Mouse (Mus musculus): ENCODE results near the gene Agps.
"Not testable (repeated sequence)": the region's sequence is repeated elsewhere in the genome, so short reads cannot be mapped to it uniquely, and the experiment has no call there.

Agps gene

DNA sequence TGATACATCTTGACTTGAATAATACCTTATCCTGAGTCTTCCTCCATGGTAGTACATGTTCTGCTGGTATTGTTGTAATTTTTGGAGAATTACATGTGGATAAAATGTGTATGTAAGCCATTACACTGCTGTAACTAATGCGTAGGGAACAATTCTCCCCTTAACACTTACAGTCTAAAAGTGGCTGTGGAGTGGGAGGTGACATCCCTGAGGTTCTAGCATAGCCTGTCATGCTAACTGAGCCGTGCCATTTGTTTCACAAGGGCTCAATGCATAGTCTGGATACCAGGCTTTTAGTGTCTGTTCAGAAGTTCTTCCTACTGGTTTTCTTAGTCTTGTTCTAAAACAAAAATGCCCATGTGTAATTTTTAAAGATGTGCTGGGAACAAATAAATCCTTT is 99.0 kb downstream of the Agps start:
- no peak for DNase-seq

GRCm38 (mm10) chr2:75933541-75933940 is 101.6 kb downstream of the Agps start:
- DNase-seq, result no peak

GRCm38 (mm10) chr2:75936685-75937084 is 104.7 kb downstream of the Agps start:
- not testable (repeated sequence) for DNase-seq

GRCm38 (mm10) chr2:75937520-75938116 is 105.6 kb downstream of the Agps start:
- DNase-seq, result peak in 1 of 2 experiments; percentile 15

GRCm38 (mm10) chr2:75938117-75939063 is 106.4 kb downstream of the Agps start, which contains the start of gene Ttc30b:
TSS of gene Ttc30b (minus strand) at chr2:75938585.
- peak; percentile 70 to 81 for DNase-seq

GRCm38 (mm10) chr2:75950685-75951084 is 118.7 kb downstream of the Agps start:
- DNase-seq, result no peak

DNA sequence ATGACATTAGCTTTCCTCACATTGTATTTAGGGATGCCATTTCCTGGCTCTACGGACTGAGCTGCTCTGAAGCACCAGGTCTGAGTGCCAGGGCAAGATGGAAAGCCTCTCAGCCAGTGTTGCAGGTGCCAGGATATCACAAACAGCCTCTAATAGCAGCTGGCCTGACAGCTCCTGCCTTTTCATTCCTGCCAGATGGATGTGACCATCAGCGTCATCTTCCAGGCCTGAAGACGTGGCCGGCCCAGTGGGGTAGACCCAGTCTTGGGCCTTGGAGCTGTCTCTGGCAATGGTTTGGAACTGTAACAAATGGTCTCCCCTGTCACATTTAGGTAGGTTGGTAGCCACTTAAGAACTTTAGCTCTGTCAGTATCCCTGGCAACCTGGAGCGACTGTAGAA is 121.3 kb downstream of the Agps start:
- no peak for DNase-seq

DNA sequence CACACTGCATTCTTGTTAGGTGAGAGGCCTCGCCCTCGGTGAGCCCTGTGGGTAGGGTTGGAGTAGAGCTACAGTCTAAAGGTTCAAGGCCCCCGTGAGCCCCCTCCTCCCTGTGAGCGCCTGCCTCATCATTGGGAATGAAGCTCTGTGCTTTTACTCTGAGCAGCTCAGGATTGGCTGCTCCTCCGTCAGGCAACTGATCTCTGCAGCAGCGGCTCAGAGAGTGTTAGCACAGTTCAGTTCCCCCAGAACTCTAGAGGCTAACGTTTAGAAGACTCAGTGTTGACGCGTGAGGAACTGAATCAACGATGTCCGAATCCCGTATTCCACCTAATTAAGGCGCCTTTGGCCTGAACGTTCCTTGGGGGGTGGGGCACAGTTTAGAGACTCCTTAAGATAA is 123.7 kb downstream of the Agps start:
- DNase-seq, result no peak

GRCm38 (mm10) chr2:75959183-75959849 is 127.3 kb downstream of the Agps start:
- no peak for DNase-seq

GRCm38 (mm10) chr2:75959850-75960365 is 127.9 kb downstream of the Agps start:
- no peak for DNase-seq

DNA sequence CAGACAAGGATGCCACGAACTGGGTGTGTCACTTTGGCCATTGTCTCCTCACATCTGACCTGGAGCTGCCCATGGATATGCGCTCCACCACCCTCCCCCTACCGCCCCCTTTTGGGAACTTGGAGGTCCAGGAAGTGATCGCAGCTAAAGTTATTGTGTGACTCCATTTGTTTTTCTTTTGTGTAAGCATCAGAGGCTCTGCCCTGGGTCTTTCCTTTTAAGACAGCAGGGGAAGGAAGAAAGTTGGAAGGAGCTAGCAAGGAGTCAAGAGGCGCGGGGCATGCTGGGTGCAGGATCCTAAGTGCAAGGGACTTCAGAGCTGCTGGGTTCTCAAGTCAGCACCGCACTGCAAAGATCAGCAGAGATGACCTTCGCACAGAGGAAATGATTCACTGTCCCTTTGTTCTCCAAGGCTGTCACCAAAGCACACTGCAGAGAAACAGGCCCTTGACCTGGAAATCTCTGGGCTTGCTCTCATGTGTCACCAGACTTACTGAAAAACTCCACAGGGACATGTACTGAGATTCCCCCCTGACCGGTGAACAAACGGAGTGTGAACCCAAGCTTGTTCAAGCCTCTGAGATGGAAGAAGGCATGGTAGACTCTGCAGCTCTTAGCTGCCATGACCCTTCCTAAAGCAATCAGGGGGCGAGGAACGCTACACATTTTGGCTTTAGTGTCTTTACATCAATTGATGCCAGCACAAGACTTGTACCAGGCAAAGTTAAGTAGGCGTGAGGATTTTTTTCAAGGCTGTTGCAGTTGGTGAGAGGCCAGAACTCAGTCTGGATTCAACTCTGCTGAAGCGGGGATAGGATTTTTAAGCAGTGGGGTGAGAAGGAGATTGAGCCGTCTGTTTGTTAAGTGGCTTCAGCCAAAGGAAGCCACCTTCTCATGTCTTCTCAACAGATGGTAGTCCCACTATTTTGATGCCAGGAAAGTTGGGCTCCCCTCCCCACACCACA is 128.7 kb downstream of the Agps start:
- DNase-seq, result peak in 1 of 2 experiments; percentile 48

DNA sequence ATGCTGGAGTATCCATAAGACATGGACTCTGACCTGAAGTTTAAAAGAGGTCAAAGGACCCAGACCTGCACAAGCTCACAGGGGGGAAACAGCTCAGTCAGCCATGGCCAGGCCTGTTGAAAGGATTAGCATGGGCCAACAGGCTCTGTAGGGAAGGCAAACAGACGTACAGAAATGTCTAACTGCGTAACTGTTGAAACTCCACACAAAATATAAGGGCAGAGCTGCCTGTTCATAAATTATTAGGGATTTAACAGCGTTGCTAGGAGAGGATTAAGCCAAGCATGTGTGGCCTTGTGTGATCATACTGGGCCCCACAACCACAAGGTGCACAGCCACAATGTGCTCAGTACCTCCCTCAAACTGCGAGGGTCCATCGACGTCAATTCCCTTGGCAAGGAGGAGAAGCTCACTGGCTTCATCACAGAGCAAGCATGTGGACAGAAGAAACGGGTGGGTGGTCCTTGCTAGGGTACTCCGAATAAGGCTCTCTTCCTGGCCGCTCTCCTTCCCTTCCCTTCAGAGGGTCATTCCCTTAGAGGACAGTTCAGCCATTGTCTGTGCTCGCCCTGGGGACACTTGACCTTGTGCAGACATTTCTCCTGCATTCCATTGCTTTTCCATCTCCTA is 131.3 kb downstream of the Agps start:
- no peak for DNase-seq

DNA sequence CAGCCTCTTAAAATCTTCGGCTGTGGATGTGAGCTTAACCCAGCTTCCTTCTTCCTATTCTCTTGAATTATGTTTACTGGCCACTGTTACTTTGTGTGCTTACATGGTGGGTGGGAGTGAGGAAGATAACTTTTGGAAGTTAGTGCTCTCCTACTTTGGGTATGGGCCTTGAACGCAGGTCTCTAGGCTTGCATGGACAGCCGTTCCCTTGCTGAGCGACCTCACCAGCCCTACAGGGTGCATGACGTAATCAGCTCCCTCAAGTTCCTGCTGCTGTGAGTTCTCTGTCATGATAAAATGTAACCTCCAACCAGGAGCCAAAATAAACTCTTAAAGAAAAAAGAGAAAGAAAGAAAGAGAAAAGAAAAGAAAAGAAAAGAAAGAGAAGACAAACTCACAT is 132.1 kb downstream of the Agps start:
- no peak for DNase-seq

- DNase-seq, result peak; percentile 62 to 73
Observed at GRCm38 (mm10) chr2:75964512-75964911, 132.5 kb downstream of the Agps start.

DNA sequence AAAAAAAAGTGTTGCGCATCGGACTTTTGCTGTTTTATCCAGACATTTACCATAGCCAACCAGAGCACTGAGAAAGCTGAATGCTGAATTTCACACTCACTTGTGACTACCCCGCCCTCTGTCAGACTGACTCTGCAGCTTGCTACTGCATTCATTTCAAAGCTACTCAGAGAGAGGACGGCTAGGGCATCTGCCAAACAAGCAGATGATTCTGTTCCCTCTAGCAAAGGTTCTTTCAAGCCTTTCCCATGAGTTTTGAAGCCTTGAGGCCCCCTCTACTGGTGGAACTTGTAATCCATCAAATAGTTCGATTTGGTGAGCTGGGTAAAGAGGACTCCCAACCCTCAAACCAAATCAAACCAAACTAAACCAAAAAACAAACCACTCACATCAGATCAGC is 133.0 kb downstream of the Agps start:
- peak; percentile 24 to 70 for DNase-seq

DNA sequence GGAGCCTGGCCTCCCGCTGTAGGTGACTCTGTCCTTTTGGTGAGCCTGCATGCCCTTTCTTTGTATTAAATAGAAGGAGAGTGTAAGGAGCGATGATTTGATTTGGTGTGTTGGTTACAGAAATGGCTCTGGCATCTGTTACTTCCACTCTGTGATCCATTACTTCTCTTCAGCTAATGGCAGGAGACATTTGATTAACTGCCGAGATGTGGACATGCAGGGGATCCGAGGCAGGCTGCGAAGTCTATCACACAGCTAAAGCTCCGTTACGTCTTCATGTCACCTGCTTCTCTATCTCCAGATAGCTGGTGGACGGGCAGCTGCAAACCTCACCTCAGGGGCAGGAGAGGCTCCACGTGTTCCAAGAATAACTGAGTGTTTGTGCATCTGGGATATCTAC is 142.2 kb downstream of the Agps start:
- DNase-seq, result no peak

DNA sequence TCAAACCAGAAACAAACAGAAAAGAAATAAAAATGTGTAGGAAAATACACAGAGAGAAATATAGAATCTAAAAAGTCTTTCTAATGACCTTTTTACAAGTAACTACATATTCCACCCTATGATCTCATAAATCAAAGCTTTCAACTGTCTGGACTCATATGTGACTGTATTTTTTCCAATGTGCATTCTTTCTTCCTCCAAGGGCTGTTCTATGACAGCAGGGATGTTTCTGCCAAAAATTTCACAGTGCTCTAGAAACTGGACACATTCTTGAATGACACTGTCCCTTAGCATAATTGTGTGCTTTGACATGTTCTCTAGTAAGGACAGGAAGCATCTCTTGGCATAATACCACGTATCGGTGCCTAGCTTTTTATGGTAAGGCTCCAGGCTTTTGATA is 144.1 kb downstream of the Agps start:
- DNase-seq, result not testable (repeated sequence)

- DNase-seq, result peak in 1 of 2 experiments; percentile 52
Observed at GRCm38 (mm10) chr2:75977752-75978368, 145.9 kb downstream of the Agps start, which contains the start of gene Ttc30a2. TSS of gene Ttc30a2 (minus strand) at chr2:75978170.
